Mouse (Mus musculus) embryonic fibroblast, embryonic 13.5 days (primary cell): ENCODE results near the gene Oscp1.

Source experiments
- CTCF ChIP-seq: IDR thresholded peaks from 2 replicates; pipeline ENCODE4 v1.5.1; 2011; ENCODE audit warnings: mild to moderate bottlenecking, control low read depth, low read length, moderate library complexity, borderline replicate concordance; ENCODE audit not compliant: insufficient read depth
- POLR2A ChIP-seq: IDR thresholded peaks from 2 replicates; pipeline ENCODE4 v1.6.1; 2011; ENCODE audit warnings: low read depth, mild to moderate bottlenecking, control low read depth, low read length, moderate library complexity

DNA sequence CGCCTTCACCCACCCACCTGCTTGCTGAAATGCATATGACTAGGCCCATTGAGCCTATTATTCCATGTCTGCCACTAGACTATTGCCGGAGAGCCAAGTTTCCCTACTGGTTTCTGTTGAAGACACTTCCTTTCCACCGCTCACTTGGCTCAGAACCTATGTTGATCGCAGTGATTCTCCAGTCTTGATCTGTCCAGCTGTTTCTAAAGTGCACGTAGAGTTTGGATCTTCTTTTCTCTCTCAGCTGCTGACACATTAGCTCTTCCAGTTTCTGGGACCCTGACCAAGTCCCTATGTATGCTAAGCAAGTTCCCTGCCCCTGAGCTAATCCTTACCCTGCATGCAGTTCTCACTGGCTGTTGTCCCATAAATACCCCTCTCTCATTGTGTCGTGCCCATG, 19.5 kb downstream of the Oscp1 start:
- TF ChIP-seq POLR2A (no peak), CTCF (no peak)
